Mouse (Mus musculus) forebrain, embryonic 15.5 days (tissue): ENCODE data around the gene Gm20695. TPM values are rescaled to one million over a fixed set of nuclear protein-coding genes. Genes with fewer than 3 reads are reported as not detected.

ENCODE experiments used
- ATAC-seq: fragments of 200-750 bp; cut with Nextera tagmentation; replicated peaks from 2 replicates; pipeline ENCODE4 v1.8.0; 2017; ENCODE audit warnings: mild to moderate bottlenecking, moderate TSS enrichment, moderate library complexity
- H3K27ac ChIP-seq: fragments of 300-500 bp; sonication (generic); replicated peaks from 2 replicates; pipeline ENCODE4 v1.5.1; 2015; ENCODE audit warnings: mild to moderate bottlenecking, inconsistent platforms
- H3K27me3 ChIP-seq: fragments of 300-500 bp; sonication (generic); 2 replicates; pipeline ENCODE4 v1.6.1; 2015; ENCODE audit warnings: inconsistent platforms
- H3K36me3 ChIP-seq: fragments of 300-500 bp; sonication (generic); 2 replicates; pipeline ENCODE4 v1.6.1; 2015; ENCODE audit warnings: mild to moderate bottlenecking, inconsistent platforms
- H3K4me1 ChIP-seq: fragments of 300-500 bp; sonication (generic); 2 replicates; pipeline ENCODE4 v1.6.1; 2015; ENCODE audit warnings: inconsistent platforms
- H3K4me2 ChIP-seq: fragments of 300-500 bp; sonication (generic); replicated peaks from 2 replicates; pipeline ENCODE4 v1.6.1; 2015; ENCODE audit warnings: mild to moderate bottlenecking, inconsistent platforms
- H3K4me3 ChIP-seq: fragments of 300-500 bp; sonication (generic); 2 replicates; pipeline ENCODE4 v1.5.1; 2015; ENCODE audit warnings: mild to moderate bottlenecking, inconsistent platforms
- H3K9ac ChIP-seq: fragments of 300-500 bp; sonication (generic); replicated peaks from 2 replicates; pipeline ENCODE4 v1.6.1; 2015; ENCODE audit warnings: mild to moderate bottlenecking, inconsistent platforms
- H3K9me3 ChIP-seq: fragments of 300-500 bp; sonication (generic); 2 replicates; pipeline ENCODE4 v1.6.1; 2016; ENCODE audit warnings: inconsistent platforms
- WGBS: fragments of 180-500 bp; shearing (Covaris S2); methylation state at CpG from one replicate; pipeline ENCODE4 v1.1.7; 2015; ENCODE audit warnings: mixed read lengths; 5-methylcytosine and 5-hydroxymethylcytosine counted together
- microRNA-seq: library from miRNA; unstranded; fragments of <30 nt; microRNA quantifications from one replicate; pipeline ENCODE4, GENCODE M21; 2016
- polyA plus RNA-seq: library from polyadenylated mRNA; unstranded; fragments of >200 nt; fragmentation: Nextera tagmentation; extraction: Ambion mirVana; gene quantifications from 2 replicates; pipeline ENCODE4 v1.2.1, GENCODE M21; 2015

Gm20695 gene
- polyA plus RNA-seq, 1 experiment from 2014 or later = 4.7 TPM

- H3K9ac ChIP-seq = no peak overlapping the region
- WGBS = 83% methylated on average over 2 of the region's 2 CpGs
- H3K4me3 ChIP-seq = no peak overlapping the region
- H3K4me2 ChIP-seq = no peak overlapping the region
- no peaks in the 10 kb centered on the region for H3K4me1 ChIP-seq
- no peak overlapping the region for H3K27ac ChIP-seq
- H3K36me3 ChIP-seq = no peaks in the 10 kb centered on the region
- no peaks in the 10 kb centered on the region for H3K27me3 ChIP-seq
- no peaks in the 10 kb centered on the region for H3K9me3 ChIP-seq
- no peak for ATAC-seq
Observed at GRCm38 (mm10) chr16:3959261-3959660, 74.8 kb downstream of the Gm20695 start.

GRCm38 (mm10) chr16:3964990-3965389 is 80.5 kb downstream of the Gm20695 start:
- H3K9ac ChIP-seq = no peak overlapping the region
- no peaks in the 10 kb centered on the region for H3K27me3 ChIP-seq
- 81% methylated on average over 10 of the region's 10 CpGs for WGBS
- no peak overlapping the region for H3K4me3 ChIP-seq
- no peaks in the 10 kb centered on the region for H3K9me3 ChIP-seq
- no peaks in the 10 kb centered on the region for H3K4me1 ChIP-seq
- ATAC-seq = no peak
- no peak overlapping the region for H3K4me2 ChIP-seq
- H3K36me3 ChIP-seq = no peaks in the 10 kb centered on the region
- no peak overlapping the region for H3K27ac ChIP-seq

GRCm38 (mm10) chr16:3965534-3965933 is 81.1 kb downstream of the Gm20695 start:
- H3K4me2 ChIP-seq = no peak overlapping the region

More at GRCm38 (mm10) chr16:3965534-3965933, 81.1 kb downstream of the Gm20695 start:
- no peak for ATAC-seq
- Histone ChIP-seq H3K9ac (no peak overlapping the region), H3K27me3 (no peaks in the 10 kb centered on the region), H3K36me3 (no peaks in the 10 kb centered on the region), H3K4me1 (no peaks in the 10 kb centered on the region), H3K4me3 (no peak overlapping the region), H3K27ac (no peak overlapping the region), H3K9me3 (no peaks in the 10 kb centered on the region)
- 83% methylated on average over 3 of the region's 3 CpGs for WGBS

Small RNA genes lying within 50 kb of the gene (microRNA-seq; reads per million reads assigned to microRNA genes)
- gene Gm23493 = not detected

Other genes starting within 250 kb of the Gm20695 start
- not detected in 2 replicates for gene Mefv, start 166.6 kb upstream of the Gm20695 start, polyA plus RNA-seq
- 57.9 and 60.6 TPM in 2 replicates for gene Zfp263, start 140.6 kb upstream of the Gm20695 start, polyA plus RNA-seq
- not detected in 2 replicates for gene Olfr15, start 53.8 kb upstream of the Gm20695 start, polyA plus RNA-seq
- gene Zfp174, start 37.4 kb upstream of the Gm20695 start, polyA plus RNA-seq = 2.6 TPM in 2 replicates
- gene Naa60, start 12.3 kb upstream of the Gm20695 start, polyA plus RNA-seq = 81.2 and 82.1 TPM in 2 replicates
- 11.7 and 12.8 TPM in 2 replicates for gene Zfp597, start 87 bp upstream of the Gm20695 start, polyA plus RNA-seq
- gene 1700037C18Rik, start 24.0 kb downstream of the Gm20695 start, polyA plus RNA-seq = 12.9 and 14.9 TPM in 2 replicates
- gene Cluap1, start 24.2 kb downstream of the Gm20695 start, polyA plus RNA-seq = 40.1 and 42.1 TPM in 2 replicates
- 0.84 and 1.1 TPM in 2 replicates for gene Nlrc3, start 92.0 kb downstream of the Gm20695 start, polyA plus RNA-seq
- 21.9 and 23.0 TPM in 2 replicates for gene Slx4, start 119.1 kb downstream of the Gm20695 start, polyA plus RNA-seq
- gene Dnase1, start 152.3 kb downstream of the Gm20695 start, polyA plus RNA-seq = 5.7 and 7.3 TPM in 2 replicates
- gene Trap1, start 193.2 kb downstream of the Gm20695 start, polyA plus RNA-seq = 51.5 and 52.9 TPM in 2 replicates